Mouse (Mus musculus): ENCODE data around the gene Cybc1.
A peak's percentile ranks its signal among the peaks of the same experiment; 100 is the strongest.

Cybc1 gene

DNA sequence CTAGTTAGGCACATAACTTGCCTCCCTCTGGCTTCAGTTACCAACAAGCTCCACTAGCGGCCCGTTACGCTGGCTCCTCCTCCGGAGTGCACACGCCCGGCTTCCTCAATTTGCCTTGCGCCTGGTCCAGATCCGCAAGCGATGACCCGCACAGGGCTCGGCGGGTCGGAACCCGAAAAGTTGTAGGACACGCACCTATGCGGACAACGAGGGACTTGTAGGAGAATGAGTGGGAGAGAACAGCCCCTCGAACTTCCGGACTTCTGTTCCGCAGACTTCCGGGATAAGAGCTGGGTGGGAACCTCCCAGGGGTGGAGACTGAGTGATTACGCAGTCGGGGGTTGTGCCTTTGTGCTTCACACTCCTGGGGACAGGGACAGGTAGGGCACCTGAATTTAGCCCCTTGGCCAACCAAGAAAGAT lies at the start of gene Cybc1:
TSS of gene Cybc1 (minus strand) at position 305 of the 422 bp plus-strand sequence.
- DNase-seq (ENCODE audit: low spot score): peak; percentile 70

DNA sequence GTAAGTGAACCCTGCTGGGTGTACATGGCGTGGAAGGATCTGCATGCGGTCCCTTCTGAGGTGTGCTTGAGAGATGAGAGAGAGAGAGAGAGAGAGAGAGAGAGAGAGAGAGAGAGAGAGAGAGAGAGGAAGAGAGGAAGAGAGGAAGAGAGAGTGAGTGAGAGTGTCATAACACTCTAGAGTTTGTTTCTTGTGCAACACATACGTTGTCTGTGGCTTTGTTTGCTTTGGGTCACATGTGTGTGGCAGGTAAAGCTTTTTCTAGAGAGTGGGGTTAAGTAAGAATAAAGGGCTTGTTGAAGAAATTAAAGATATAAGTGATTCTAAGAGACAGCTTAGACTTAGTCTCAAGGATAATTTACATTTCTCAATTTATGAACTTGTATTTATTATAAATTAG lies 48.9 kb upstream of the Cybc1 start:
- DNase-seq (ENCODE audit: low spot score): no peak

DNA sequence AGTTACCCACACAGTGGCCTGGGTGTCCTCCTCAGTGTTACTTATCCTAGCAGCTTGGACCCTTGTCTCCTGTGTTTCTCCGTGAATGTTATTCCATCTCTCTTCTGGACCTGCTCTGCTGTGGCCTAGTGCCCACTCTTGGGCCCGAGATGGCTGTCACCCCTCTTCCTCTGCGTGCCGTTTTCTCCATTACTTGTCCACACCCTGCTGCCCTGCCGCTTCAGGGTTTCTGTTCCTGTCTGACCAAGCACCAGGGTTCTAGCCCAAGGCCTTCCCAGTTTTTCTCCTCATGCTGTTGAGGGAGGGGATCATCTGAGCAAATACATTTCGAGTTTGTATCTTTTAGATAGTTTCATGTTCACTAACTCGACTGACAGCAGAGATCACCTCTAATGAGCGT lies 48.4 kb upstream of the Cybc1 start:
- DNase-seq (ENCODE audit: low spot score): no peak

DNA sequence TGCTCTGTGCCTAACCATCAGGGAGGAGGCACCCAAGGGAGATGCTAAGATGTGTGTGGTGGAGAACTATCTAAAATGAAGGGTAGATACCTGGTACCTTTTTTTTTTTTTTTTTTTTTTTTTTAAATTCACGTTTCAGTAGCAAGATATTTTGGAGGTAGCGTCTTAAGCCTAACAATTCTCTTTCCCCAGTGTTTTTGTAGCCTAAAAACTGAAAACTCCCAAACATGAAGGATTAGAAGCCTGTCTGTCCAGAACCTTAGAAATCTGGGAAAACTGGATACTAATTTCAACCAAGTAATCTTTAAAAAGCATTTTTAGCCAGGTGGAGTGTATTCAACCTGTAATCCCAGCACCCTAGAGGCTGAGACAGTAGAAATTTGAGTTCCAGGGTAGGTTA lies 32.0 kb upstream of the Cybc1 start:
- no peak for DNase-seq (ENCODE audit: low spot score)

DNA sequence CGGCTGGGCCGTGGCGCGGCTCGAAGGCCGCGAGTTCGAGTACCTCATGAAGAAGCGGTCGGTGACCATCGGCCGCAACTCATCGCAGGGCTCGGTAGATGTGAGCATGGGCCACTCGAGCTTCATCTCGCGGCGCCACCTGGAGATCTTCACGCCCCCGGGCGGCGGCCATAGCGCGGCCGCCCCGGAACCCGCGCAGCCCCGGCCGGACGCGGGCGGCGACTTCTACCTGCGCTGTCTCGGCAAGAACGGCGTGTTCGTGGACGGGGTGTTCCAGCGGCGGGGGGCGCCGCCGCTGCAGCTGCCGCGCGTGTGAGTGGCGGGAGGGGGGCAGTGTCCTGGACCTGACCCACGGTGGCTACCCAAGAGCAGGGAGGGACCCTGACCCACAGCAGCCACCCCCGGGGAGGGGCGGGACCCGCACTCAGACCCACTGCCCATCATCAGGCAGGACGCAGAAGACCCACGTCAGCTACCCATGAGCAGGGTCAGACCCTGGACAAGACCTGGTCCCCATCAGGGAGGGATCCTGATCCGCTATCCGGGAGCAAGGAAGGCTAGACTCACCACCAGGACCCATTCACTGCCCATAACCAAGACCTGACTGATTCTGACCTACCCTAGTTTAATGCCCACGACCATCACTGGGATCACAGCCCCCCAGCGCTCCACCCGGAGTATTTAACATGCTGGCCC lies 31.2 kb upstream of the Cybc1 start:
- peak; percentile 33 for DNase-seq (ENCODE audit: low spot score)

DNA sequence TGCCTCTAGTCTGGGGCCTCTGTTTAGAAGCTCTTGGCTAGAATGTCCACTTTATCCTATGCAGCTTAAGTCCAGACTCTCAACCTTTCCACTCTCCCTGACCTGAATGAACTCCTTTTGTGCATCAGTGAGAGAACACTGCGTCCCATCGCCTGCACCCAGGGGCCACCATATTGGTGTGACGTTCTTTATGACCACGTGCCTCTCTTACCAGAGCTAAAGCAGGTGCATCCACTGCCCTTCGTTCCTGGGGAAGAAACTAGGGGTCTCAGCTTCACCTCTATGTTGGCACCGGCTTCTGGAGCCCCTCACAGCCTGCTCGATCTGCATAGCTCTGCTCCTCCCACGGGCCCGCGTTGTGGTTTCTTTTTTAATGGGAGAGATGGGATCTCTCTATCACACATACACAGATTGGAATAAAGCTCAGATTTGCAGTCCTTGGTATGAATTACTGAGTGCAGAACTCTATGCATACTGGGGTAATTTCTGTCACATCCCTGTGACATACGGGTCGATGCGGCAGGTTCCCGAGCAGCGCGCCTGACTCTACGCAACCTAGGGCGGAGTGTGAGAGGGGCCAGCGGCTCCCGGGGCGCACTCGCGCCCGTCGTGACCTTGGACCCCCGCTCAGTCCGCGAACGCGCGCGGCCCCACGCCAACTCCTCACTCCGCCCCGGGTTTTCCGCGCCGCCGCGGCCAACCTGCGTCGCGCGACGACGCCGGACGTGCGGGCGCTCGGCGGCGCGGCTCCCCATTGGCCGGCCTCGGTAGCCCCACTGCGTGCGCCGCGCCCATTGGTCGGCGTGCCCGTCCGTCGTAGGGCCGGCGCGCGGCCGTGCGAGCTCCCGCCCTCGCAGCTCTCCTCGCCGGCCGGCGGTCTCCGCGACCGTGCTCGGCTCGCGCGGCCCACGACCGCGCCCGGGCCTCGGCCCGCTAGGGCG lies 30.3 kb upstream of the Cybc1 start, which contains the start of gene Foxk2:
TSS of gene Foxk2 (plus strand) at position 831 of the 941 bp plus-strand sequence.
- DNase-seq (ENCODE audit: low spot score): peak; percentile 91

DNA sequence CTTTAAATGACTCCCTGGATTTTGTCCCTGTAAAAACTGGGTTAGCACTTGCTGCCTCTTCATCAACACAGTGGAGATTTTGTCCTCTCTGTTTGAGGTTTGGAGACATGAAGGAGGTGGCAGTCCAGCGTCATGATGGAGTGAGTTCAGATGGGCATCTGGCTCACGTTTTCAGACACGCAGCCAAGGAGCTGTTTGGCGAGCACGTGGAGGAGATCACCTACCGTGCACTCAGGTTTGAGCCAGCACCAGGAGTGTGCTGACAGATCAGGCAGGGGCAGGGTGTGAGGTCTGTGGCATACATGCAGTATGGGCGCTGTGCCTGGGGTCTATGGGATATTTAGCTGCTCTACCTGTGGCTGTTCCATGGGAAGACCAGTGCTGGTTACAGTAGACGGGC lies 21.1 kb upstream of the Cybc1 start:
- DNase-seq (ENCODE audit: low spot score): no peak

DNA sequence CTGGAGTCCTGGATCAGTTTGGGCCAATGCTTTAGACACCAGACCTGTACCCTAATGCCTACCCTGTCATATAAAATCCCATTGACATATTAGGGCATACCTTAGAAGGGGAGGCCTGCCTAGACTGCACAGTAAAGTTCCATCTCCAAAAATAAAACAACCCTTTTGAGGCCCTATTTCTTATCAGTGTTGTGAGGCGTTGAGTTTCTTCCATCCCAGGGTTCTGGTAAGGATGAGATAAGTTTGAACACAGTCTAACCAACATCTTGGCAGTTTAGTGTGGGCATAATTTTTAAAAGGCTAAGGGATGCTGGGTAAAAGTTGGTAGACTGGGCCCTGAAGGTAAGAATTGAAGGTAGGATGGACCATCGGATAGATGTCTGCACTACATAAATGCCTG lies 10.5 kb upstream of the Cybc1 start:
- no peak for DNase-seq (ENCODE audit: low spot score)

DNA sequence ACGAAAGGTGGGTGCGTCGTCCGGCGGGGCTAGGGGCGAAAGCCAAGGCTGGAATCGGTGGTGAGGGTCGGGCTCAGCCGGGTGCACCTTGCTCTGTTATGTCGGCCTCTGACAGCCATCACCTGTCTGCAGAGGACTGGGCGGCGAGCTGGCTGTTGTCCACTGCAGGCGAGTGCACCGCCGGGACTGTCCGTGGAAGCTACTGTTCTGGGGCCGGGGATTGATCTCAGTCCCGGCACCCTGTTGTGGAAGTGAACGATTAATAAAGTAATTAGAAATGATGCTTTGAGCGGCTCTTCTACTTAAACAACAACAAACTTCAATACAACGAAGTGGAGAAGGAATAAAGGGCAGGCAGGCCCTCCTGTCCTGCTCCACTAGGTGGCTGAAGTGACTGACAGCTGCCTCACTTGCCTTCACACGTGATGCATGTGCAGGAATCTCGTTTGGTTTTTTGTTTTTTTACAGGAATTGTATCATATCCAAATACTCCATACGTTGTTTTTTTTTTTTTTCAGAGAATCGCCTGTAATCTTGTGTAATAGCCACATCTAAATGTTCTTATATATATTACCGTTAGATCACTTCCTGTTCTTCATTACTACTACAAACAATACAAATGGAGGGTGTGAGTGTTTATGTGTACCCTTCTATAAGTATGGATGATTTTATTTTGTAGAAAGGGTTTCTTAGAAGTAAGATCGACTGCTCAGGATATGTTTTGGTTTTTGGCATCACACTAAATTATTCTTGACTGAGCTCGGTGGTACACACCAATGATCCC lies 8.4 kb upstream of the Cybc1 start:
- peak; percentile 39 for DNase-seq (ENCODE audit: low spot score)

DNA sequence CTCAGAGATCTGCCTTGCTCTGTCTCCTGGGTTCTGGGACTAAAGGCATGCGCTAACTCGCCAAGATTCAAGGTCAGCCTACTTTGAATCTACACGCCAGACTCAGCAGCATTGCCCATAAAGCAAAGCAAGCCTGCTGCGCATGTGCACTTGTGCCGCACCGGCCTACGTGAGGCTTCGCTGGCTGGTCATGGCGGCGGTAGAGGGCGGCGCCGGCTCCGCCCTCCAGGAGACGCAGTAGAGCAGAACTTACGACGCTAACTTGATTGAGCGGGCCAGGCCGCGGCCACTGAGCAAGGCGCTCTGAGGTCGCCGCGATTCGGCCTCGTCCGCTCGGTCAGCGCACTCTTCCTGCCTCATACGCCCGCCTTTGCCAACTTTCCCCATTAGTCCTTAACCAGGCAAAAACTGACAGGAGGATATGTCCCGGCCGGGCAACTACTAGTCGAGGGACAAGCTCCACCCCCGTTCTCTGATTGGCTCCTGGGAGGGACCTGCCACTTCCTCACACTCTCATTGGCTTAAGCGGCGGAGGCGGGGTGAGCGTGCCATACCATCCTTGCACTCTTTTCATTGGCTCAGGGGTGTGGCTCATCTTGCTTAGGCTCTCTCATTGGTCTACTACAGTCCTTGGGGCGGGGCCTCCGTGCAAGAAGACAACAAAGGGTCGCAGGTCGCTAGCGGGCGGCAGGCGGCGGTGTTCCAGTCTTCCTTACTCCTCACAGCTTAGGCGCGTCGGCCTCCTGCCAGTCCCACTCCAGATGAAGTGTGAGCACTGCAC lies 7.6 kb upstream of the Cybc1 start, which contains the start of gene Narf:
TSS of gene Narf (plus strand) at position 690 of the 781 bp plus-strand sequence.
- peak; percentile 100 for DNase-seq (ENCODE audit: low spot score)

DNA sequence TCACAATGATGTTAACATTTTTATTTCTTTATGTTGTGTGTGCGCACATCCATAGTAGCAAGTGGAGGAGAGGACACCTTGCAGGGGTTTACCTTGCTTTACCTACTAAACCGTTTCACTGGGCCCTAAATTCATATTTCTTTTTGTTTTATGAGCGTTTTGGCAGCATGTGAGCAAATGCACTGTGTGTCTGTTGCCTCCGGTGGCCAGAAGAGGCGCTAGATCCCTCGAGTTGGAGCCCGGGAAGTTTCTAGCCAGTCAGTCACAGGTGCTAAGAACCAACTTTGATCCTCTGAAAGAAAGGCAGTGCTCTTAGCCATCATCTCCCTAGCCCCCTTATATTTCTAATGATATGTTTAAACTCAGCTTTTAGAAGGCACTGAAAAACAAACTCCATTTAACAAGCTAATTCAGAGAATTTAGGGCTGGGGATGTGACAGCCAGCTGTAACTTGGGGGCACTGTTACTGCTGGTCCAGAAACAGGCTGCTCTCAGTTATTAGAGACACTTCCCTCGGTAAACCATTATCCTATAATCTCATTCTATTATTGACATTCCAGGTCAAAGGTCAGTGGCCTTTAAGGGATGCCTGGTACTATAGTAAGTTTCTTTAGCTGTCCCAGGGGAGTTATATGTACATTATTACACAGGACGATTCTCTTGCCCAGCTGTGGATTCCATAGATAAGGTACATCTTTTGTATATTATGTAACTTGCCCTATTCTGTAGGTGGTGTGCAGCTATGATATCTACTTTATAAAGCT lies 6.5 kb upstream of the Cybc1 start:
- no peak for DNase-seq (ENCODE audit: low spot score)

DNA sequence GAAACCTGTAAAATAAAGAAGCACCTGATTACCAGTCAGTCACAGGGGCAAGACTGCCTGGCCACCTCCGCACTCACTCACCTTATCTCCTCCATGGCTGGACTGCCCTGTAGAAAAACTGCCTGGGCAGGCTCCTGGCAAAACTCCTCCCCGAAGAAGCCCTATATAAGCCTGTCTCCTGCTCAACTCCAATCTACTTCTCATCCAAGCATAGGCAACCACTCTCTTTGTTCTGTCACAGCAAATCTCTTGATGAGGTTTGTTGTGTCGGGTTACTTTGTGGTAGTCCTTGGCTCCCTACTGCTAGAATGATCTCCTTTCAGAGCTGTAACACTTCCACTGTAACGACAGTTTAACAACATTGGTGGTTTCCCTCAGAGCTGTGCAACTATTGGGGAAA lies 3.6 kb upstream of the Cybc1 start:
- no peak for DNase-seq (ENCODE audit: low spot score)

DNA sequence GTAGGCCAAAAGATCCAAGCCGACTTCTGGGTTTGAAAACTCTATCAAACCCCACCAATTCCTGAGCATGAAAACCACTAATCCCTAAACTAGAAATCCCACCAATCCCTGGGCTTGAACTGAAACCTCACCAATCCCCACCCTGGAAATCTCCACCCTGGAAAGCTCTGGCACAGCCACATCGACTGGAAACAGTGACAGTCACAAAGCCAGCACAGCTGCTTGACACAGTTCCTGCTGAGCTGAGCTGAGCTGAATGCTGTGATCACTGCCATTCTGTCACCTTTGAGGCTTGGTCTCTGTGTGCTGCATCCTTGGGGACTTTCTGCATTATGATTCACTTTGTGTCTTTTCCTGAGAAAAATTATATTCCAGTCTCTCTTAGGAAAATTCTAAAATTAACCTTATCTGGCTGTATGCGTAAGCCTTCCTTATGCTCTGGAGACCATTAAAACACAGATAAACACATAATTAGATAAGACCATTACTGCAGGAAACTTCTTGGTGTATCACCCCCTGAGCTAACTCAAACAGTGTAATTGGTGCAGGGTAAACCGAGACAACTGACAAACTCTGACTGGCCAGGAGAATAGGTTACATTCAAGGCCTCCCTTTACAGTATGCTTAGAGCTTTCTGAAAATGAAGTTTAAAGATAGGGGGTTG lies 2.6 kb upstream of the Cybc1 start:
- no peak for DNase-seq (ENCODE audit: low spot score)

DNA sequence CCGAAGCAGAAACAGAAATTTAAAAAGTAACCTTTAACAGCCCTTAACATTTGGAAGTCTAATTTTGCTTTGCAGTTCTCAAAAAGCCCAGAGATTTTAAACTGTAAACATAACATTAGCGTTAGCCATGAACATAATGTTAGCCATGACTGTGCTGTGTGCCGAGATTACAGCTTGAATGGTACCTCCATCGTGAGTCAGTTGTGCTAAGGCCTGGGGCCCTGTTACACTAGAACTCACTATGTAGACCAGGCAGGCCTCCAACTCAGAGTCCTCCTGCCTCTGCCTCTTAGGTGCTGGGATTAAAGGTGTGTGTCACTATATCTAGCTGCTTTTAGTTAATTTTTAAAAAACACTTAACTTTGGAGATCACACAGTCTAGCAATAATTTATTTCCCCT lies 2.1 kb upstream of the Cybc1 start:
- no peak for DNase-seq (ENCODE audit: low spot score)

DNA sequence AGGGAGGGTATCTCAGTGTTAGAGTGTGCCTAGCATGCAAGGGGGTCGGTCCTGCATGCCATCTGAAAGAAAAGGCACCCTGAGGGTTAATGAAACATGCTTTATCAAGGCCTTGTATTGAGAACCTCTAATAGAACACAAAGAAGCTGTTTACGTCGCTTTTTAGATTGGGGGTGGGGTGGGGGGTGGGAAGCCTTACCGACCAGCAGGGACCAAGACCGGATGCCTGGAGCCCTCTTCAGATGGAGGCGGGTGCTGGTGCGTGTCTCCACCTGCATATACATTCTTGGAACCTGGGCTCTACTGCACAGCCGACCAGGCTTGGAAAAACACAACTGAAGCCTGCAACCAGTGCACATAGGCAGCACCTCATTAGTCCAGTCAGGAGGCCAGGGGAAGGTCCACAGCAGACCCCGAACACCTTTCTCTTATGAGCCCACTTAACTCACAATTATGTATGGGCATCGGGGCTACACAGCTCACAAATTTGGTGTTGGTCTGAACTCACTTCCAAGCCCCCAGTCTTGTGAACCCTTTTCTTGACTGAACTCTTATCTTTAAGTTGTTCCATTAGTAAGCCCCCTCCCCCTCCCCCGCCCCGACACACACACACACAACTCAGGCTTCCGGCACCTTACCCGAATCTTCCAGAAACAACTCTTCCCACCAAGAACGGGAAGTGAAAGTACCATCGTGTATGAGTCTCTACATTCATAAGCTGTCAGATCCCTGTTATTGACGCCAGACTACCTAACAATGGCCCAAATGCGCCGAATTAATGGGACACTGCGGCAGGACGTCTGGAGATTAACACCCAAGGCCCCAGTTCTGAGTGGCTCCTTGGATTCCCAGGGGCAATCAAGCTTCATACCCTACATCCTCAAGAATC lies 749 bp downstream of the Cybc1 start:
- DNase-seq (ENCODE audit: low spot score): no peak

DNA sequence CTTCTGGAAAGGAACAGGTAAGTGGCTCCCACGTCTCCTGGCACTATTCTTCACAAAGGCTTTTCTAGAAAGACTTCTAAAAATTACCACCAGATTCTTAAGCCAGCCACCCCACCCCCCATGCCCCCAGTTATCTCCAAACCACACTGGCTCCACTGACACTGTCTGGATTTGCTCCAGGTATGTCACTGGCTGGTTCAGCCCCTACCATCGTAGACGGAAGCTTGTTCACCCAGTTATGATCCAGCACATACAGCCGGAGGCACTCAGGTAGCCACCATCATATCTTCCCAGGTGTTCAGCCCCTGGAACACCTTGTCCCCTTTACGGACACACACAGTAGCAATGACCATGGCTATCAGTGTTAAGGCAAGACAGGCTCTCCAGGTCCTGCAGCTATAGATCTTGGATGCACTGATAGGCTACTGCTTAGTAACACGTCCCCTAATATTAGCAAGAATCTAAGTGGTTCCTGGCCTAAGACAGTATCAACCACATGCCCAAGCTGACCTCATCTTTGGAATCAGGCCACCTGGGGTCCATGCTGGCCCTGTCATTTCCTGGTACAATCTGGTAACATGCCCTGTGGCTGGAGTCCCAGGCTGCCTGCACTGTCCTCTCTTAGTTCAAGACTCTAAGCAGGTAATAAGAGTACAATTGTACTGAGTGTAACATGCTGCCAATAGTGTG lies 7.7 kb downstream of the Cybc1 start:
- no peak for DNase-seq (ENCODE audit: low spot score)

DNA sequence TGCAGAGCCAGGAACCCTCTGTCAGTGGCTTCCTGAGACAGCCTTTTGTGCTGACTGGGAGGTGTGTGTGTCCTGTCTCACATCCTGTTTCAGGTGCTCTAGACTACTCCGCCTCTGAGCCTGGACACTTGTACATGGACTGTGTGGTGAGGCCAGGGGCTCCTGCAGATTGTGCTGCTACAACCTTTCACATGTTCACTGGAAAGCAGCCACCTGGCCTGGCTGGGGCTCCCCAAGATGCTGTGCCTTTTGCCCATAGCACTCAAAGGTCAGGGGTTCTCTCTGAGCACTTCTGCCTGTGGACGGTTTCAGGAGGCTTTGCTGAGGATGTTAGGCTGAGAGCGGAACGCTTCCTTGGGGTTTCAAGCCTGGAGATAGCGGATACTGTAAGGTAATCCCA lies 8.4 kb downstream of the Cybc1 start:
- no peak for DNase-seq (ENCODE audit: low spot score)

DNA sequence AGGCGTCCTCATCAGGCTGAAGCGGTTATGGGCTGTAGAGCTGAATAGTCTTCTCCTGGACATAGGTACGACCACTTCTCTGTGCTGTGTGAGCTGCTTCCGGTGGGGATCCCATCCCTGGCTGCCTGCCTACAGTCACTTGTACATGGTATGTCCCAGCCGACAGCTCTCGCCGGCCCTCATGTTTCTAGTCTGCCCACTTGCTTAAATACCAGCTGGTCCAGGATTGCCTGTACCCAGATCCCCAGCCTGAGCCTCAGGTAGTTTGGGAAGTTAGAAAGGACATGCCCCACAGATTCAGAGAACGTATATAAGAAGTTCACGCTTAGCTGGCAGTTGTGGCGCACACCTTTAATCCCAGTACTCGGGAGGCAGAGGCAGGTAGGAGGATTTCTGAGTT lies 9.3 kb downstream of the Cybc1 start:
- DNase-seq (ENCODE audit: low spot score): no peak

DNA sequence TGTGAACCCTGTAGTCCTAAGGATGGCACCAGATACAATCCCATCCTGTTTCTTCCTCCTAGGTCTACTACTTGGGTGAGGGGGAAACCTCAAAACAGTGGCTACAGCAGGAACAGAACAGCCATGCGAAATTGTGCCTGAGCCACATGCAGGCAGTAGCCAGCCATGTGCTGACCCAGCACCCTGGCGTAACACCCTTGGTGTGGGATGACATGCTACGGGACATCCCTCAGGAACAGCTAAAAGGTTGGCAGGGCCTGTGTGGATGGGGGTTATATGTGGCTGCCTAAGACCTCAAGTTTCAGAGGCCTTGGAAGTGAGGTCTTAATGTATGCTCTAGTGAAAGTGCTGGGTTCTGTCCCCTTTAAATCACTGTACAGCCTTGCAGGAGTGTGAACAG lies 12.3 kb downstream of the Cybc1 start:
- no peak for DNase-seq (ENCODE audit: low spot score)
